In the genomic region with DNA sequence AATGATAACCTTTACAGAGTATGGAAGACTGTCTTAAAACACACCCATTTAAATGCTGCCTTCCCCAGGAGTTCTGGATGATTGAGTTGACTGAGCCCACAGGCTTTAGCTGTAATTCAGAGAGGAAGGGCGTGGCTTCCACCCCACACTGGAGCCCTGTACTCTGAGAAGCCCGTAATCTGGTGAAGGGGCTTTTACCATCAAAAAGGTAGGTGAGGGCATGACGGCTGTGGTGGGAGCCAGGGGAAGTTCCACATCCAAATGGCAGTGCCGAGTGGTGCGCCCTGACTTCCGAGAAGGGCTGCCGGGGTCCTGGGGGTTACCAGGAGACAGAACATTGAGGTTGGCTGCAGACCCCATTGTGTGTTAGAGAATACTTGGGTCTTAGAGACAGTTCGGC, we compare ENCODE assay signal across 23 mouse cellular contexts. TPM values are rescaled to one million over a fixed set of nuclear protein-coding genes. Genes with fewer than 3 reads are reported as not detected.
DNase-seq lines count a peak whose midpoint lies in the region; ATAC-seq and TF ChIP-seq lines count a peak whose summit lies in the region.
"Had no signal": no experiment of that assay in that cellular context is flagged by ENCODE, and none has a peak within 500 bp of the region (broad histone marks: within the 10 kb centered on the region; RNA-seq: fewer than 3 reads in every experiment).

No protein-coding gene starts in this region.

- H3K27ac ChIP-seq in heart, embryonic 10.5 days, result peak overlapping the region; percentile 81
- peak overlapping the region; percentile 19; the same call in 1 of the 2 replicates for H3K27ac ChIP-seq in intestine, embryonic 15.5 days
- no peak overlapping the region for H3K27ac ChIP-seq in intestine, postnatal 0 days (ENCODE audit: low read depth, low read length)
- H3K27ac ChIP-seq in lung, postnatal 0 days (ENCODE audit: low read length), result peak overlapping the region; percentile 47; the same call in 1 of the 2 replicates
- H3K27ac ChIP-seq: forebrain, embryonic 12.5 days; midbrain, embryonic 10.5 days had no signal

- WGBS in heart, embryonic 10.5 days, result 57% methylated on average over 8 of the region's 8 CpGs
- WGBS in intestine, embryonic 15.5 days, result 68% methylated on average over 8 of the region's 8 CpGs
- 68% methylated on average over 8 of the region's 8 CpGs for WGBS in intestine, postnatal 0 days
- 53% methylated on average over 8 of the region's 8 CpGs for WGBS in lung, postnatal 0 days

- H3K9ac ChIP-seq in intestine, embryonic 15.5 days, result no peak overlapping the region
- H3K9ac ChIP-seq in intestine, postnatal 0 days (ENCODE audit: low read depth, low read length), result no peak overlapping the region
- H3K9ac ChIP-seq in lung, postnatal 0 days (replicated peaks; ENCODE audit: low read depth), result no peak overlapping the region
- H3K9ac ChIP-seq: forebrain, embryonic 12.5 days; limb, embryonic 15.5 days; liver, postnatal 0 days; stomach, embryonic 15.5 days had no signal

- no peak for TF ChIP-seq CTCF in intestine, postnatal 0 days (IDR thresholded peaks at IDR 0.05; ENCODE audit: low read depth)
- TF ChIP-seq CTCF in lung, postnatal 0 days (IDR thresholded peaks at IDR 0.05), result no peak

- no peak for DNase-seq in heart, embryonic 10.5 days (ENCODE audit: low spot score)
- DNase-seq in heart, adult 8-10 months (ENCODE audit: low spot score), result no peak
- DNase-seq in lung, postnatal 0 days (ENCODE audit: low spot score), result peak; percentile 23
- DNase-seq in lung, postnatal 10 days, result no peak
- no peak for DNase-seq in thymus, postnatal 0 days (ENCODE audit: low spot score)
- DNase-seq: adrenal gland, postnatal 25 days; cerebellum, adult 18-20 months; cerebellum, postnatal 36 days; gastrocnemius, postnatal 14 days; kidney, adult 9 months; layer of hippocampus, postnatal 36 days; liver, postnatal 0 days; lung, postnatal 4 days; right cerebral cortex, postnatal 25 days; thymus, adult 18-20 months had no signal

- H3K27me3 ChIP-seq in heart, embryonic 10.5 days (ENCODE audit: insufficient read depth, poor library complexity, severe bottlenecking), result no peaks in the 10 kb centered on the region
- H3K27me3 ChIP-seq in intestine, embryonic 15.5 days (replicated peaks), result no peaks in the 10 kb centered on the region
- no peaks in the 10 kb centered on the region for H3K27me3 ChIP-seq in intestine, postnatal 0 days (replicated peaks; ENCODE audit: control insufficient read depth, insufficient read depth, low read length)
- H3K27me3 ChIP-seq in lung, postnatal 0 days (replicated peaks; ENCODE audit: insufficient read depth, low read length), result no peaks in the 10 kb centered on the region
- H3K27me3 ChIP-seq: CH12.LX; forebrain, embryonic 12.5 days; limb, embryonic 15.5 days; stomach, embryonic 15.5 days had no signal

- H3K4me2 ChIP-seq in intestine, embryonic 15.5 days (replicated peaks), result no peak overlapping the region
- no peak overlapping the region for H3K4me2 ChIP-seq in intestine, postnatal 0 days (replicated peaks; ENCODE audit: low read depth)
- no peak overlapping the region for H3K4me2 ChIP-seq in lung, postnatal 0 days (replicated peaks; ENCODE audit: low read depth, low read length)
- H3K4me2 ChIP-seq: forebrain, embryonic 12.5 days; limb, embryonic 15.5 days; stomach, embryonic 15.5 days had no signal

- H3K4me3 ChIP-seq in heart, embryonic 10.5 days, result no peak overlapping the region
- H3K4me3 ChIP-seq in intestine, embryonic 15.5 days (replicated peaks), result no peak overlapping the region
- no peak overlapping the region for H3K4me3 ChIP-seq in intestine, postnatal 0 days (ENCODE audit: low read depth, low read length)
- H3K4me3 ChIP-seq in lung, postnatal 0 days (ENCODE audit: low read depth, low read length), result no peak overlapping the region
- H3K4me3 ChIP-seq: forebrain, embryonic 12.5 days; layer of hippocampus, adult 2 months; limb, embryonic 15.5 days; midbrain, embryonic 10.5 days; stomach, embryonic 15.5 days had no signal

- no peak for TF ChIP-seq EP300 in lung, postnatal 0 days (IDR thresholded peaks at IDR 0.05)

- no peak for ATAC-seq in intestine, embryonic 15.5 days
- ATAC-seq in intestine, postnatal 0 days, result no peak
- ATAC-seq in lung, postnatal 0 days, result no peak
- ATAC-seq: liver, postnatal 0 days had no signal

- no peaks in the 10 kb centered on the region for H3K9me3 ChIP-seq in heart, embryonic 10.5 days
- no peaks in the 10 kb centered on the region for H3K9me3 ChIP-seq in intestine, embryonic 15.5 days
- H3K9me3 ChIP-seq in intestine, postnatal 0 days (ENCODE audit: control insufficient read depth), result no peaks in the 10 kb centered on the region
- no peaks in the 10 kb centered on the region for H3K9me3 ChIP-seq in lung, postnatal 0 days (ENCODE audit: low read length)
- H3K9me3 ChIP-seq: forebrain, embryonic 12.5 days; limb, embryonic 15.5 days; midbrain, embryonic 10.5 days; stomach, embryonic 15.5 days had no signal

- no peaks in the 10 kb centered on the region for H3K36me3 ChIP-seq in heart, embryonic 10.5 days
- H3K36me3 ChIP-seq in intestine, embryonic 15.5 days, result no peaks in the 10 kb centered on the region
- no peaks in the 10 kb centered on the region; the same call in 1 of the 2 replicates for H3K36me3 ChIP-seq in intestine, postnatal 0 days (ENCODE audit: control insufficient read depth, insufficient read depth)
- no peaks in the 10 kb centered on the region for H3K36me3 ChIP-seq in lung, postnatal 0 days (ENCODE audit: insufficient read depth, low read length)
- H3K36me3 ChIP-seq: forebrain, embryonic 12.5 days; limb, embryonic 15.5 days; midbrain, embryonic 10.5 days; stomach, embryonic 15.5 days had no signal

- H3K4me1 ChIP-seq in heart, embryonic 10.5 days, result peaks cover 81% of the 10 kb centered on the region
- peaks cover 51% of the 10 kb centered on the region for H3K4me1 ChIP-seq in intestine, embryonic 15.5 days (replicated peaks)
- peaks cover 8% of the 10 kb centered on the region; the same call in 1 of the 2 replicates for H3K4me1 ChIP-seq in intestine, postnatal 0 days (replicated peaks; ENCODE audit: control insufficient read depth, insufficient read depth, low read length)
- peaks cover 36% of the 10 kb centered on the region for H3K4me1 ChIP-seq in lung, postnatal 0 days (ENCODE audit: insufficient read depth, low read depth, low read length)

RNA-seq across cellular contexts. Expression of a gene that starts 59.8 kb away (rescaled TPM):
- polyA plus RNA-seq in heart, embryonic 10.5 days (2016; fragmentation: Nextera tagmentation; extraction: Ambion mirVana), result 40.7 and 41.3 TPM in 2 replicates
- total RNA-seq in heart, adult 8-10 months (2022), result 10 to 100 TPM; 21.4 to 25.3 (median 24.6) TPM
- 19.8 and 24.1 TPM in 2 replicates for polyA plus RNA-seq in intestine, embryonic 15.5 days (2015; fragmentation: Nextera tagmentation; extraction: Ambion mirVana)
- polyA plus RNA-seq in intestine, postnatal 0 days (2015; fragmentation: Nextera tagmentation; extraction: Ambion mirVana), result 8.5 and 10.1 TPM in 2 replicates
- polyA plus RNA-seq in lung, postnatal 0 days (2015; fragmentation: Nextera tagmentation; extraction: Ambion mirVana), result 20.9 and 24.0 TPM in 2 replicates
- polyA plus RNA-seq in thymus, postnatal 0 days (2015; fragmentation: Nextera tagmentation; extraction: Ambion mirVana), result 2.0 and 3.3 TPM in 2 replicates
